Mouse (Mus musculus) lung, adult 2 months (tissue): ENCODE data around the gene Trmt1l.

ENCODE experiments used
- CTCF ChIP-seq: fragments of 200-500 bp; IDR thresholded peaks from 2 replicates; pipeline ENCODE4 v1.5.1; 2011; ENCODE audit warnings: mild to moderate bottlenecking, low read length, control low read depth; ENCODE audit not compliant: insufficient read depth
- POLR2A ChIP-seq: fragments of 200-500 bp; IDR thresholded peaks from 2 replicates; pipeline ENCODE4 v1.6.1; 2011; ENCODE audit warnings: low read depth, mild to moderate bottlenecking, control low read depth, low read length, borderline replicate concordance; ENCODE audit errors: extremely low read depth

GRCm38 (mm10) chr1:151494711-151495110, 66.4 kb downstream of the Trmt1l start:
- no peak for TF ChIP-seq CTCF
- no peak for TF ChIP-seq POLR2A
